Mouse (Mus musculus): ENCODE measurements around the gene Grk1.

Gene Grk1

DNA sequence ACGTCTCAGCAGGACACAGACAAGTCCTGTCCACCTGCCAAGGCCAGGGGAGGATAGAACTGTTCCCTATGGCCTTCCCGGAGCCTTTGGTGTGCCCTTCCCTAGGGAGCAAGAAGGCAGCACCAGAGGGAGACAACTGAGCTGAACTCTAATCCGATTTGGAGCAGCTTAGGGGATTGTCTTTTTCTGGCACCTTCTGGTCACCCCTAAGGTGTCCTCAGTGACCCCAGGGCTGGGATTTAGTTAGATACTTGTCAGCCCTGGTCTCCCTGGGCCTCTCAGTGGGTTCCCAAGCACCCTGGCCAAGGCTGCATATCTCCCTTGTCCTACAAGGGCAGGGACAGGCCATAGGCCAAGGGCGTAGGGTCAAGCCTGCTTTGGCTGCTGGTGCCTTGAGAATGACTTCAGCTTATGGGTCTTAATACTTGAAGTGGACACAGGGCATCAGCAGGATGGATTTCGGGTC, at the start of gene Grk1:
Grk1 (plus strand) TSS at position 416 of the 466 bp plus-strand sequence.
- DNase-seq (ENCODE audit: low spot score): no peak

DNA sequence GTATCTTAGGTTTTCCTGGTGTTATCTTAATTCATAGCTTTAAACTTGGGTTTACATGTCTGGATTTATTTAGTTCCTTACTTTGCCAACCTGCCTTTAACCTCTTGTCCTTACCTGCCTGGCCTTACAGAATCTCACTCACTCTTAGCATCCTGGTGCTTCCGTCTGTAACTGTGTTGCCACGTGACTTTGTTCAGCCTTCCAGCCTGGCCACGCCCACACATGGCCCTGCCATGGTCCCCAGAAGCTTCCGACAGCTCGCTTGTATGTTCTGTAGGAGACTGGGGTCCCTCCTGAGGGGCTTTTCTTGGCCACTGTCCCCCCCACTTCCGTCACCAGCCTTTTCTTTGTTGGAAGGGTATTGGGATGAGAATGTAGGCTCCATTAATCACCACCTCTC, 48.7 kb upstream of the Grk1 start:
- no peak for DNase-seq (ENCODE audit: low spot score)

DNA sequence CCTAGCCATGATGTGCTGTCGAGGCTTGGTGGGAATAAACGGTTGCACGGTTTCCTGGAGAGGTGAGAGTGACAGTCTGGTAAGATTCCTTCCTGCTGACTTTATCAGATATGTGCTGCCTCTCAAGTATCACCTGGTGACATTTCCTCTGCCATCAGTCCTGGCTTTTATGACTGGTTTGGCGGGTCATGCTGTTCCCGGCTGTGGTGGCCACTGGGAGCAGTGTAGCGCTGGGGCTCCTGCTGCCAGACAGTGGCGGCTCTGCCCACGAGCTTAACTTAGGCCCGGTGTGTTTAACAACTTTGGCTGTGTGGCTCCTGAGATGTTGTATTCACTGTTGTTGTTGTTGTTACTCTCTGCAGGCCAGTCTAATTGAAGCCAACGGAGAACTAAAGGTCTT, 48.2 kb upstream of the Grk1 start:
- DNase-seq (ENCODE audit: low spot score): no peak

DNA sequence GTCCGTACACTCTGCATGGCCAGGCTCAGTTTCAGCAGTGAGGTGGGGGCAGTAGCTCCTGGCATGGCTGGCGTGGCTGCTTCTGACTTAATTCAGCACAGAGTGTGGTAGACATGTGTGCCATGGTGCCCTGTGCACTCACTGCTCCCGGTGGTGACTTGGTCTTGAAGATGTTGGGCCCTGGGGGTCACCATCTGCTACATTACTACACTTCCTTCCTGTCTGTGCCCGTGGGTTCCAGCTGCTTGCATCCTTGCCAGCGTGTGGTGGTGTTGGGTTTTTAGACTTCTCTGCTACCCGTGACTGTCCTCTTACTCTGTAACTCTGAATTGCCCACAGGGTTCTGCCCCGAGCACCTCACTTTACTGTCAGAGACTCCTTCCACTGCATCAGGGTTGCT, 44.7 kb upstream of the Grk1 start:
- DNase-seq (ENCODE audit: low spot score): no peak

DNA sequence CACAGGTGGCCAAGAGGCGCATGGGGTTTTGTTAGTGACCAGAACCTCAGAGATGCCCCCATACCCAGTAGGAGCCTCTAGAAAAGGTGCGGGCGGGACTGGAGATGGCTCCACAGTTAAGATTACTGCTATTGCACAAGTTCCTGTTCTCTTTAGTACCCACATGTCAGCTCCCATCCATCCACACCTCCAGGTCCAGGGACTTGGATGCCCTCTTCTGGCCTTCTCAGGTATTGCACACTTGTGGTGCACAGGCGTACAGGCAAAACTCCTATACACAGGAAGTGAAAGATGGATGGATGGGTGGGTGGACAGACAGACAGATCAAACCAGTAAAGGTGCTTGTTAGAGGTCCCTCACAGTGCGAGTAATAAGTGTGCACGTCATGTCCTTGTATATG, 43.0 kb upstream of the Grk1 start:
- no peak for DNase-seq (ENCODE audit: low spot score)

DNA sequence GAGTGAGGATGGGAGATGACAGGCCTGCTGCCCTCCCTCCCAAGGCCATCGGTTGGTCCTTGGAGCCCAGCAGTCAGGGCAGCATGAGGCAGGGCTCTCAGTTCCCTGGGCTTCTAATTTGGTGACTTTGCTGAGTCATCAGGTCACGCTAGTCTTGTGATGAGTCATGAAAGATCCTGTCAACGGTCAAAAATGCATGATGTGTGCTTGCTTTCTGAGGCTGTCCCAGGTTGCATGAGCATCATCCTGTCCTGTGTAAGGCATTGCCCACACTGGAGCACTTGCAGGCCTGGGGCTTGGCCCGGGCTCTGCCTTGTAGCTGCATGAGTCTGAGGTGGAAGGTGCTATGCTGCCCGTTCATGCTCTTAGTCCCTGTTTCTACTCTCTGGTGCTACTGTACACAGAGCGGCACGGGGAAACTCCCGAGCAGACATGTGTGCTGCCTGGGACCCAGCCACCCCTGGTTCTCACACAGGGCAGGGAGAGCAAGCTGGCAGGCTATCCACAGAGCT, 31.7 kb upstream of the Grk1 start:
- DNase-seq (ENCODE audit: low spot score): no peak

DNA sequence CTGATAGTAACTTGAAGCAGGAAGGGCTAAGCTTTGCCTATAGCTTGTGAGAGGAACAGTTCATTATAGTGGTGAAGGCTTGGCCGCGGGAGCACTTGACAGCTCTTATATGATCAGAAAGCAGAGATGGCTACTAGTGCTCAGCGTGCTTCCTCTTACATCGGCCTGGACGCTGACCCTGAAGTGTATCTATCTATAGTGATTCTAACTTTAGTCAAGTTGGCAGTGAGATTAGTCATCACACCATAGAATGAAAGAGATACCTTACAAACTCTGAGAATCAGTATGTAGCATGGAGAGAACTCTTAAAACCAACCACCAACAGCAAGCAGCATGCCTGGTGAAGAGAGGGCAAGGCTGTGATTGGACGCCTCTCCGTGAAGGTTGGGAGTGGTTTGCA, 23.3 kb upstream of the Grk1 start:
- no peak for DNase-seq (ENCODE audit: low spot score)

DNA sequence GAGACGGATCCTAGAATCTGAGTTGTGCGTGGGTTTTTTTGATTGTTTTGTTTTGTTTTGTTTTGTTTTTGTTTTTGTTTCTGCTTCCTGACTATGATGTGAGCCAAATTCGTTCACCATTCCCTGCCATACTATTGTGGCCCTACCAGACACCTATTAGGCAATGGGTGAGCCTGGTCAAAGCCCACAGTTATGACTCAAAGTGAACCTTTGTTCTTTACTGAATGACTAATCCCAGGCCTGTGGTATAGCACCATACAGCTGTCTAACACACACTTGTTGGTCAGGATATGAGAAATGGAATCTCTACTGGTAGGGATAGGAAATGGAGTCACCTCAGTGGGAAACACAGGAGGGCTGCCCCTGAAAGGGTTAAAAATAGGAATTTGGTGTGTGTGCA, 22.3 kb upstream of the Grk1 start:
- no peak for DNase-seq (ENCODE audit: low spot score)

DNA sequence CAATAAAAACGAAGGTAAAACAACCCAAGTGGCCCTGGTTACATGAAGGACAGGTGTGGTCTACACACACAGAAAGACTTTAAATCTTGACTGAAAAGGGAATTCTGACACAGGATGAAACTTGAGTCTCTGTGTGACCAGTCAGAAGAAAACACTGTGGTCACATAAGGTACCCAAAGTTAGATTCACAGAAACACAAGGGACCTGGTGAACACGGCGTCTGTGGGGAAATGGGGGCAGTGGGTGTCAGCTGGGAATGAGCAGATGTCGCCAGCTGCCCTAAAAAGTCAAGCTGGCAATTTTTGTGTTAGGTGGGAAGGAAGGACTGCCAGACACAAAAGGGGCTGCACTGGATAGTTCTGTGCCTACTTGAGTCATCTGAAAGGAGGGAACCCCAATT, 21.9 kb upstream of the Grk1 start:
- no peak for DNase-seq (ENCODE audit: low spot score)

DNA sequence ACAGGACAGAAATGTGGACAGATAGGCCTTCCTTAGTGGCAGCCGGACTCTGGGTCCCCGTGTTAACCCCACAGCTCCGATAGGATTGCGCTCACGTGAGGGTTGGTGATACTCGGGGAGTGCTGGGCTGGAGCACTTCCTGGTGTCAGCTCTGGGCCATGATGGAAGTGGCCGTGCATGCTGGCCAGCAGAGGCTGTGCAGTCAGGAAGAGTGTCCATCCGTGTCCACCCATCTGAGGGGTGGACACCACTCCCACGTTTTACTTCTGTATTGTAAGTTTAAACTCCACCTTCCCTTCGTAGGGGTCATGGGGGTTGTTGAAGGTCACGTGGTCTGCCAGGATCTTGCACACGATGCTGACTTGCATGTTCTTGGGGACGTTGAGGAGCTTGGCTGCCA, 18.5 kb upstream of the Grk1 start:
- no peak for DNase-seq (ENCODE audit: low spot score)

DNA sequence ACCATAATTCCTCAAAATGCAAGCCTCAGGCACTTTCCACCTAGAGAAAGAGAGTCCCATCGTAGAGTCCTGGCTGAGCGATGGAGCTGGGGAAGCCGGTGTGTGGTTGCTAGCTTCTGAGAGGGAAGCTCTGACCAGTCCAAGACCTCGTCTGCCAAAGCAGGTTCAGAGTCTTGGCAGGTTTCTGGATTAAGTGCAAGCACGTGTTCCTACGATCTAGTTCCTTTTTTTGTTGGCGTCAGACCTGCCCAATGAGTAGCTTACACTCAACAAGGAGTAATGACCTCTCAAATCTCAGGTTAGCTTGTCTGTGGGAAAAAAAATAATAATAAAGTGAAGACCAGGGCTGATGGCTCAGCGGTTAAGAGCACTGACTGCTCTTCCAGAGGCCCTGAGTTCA, 17.2 kb upstream of the Grk1 start:
- no peak for DNase-seq (ENCODE audit: low spot score)

DNA sequence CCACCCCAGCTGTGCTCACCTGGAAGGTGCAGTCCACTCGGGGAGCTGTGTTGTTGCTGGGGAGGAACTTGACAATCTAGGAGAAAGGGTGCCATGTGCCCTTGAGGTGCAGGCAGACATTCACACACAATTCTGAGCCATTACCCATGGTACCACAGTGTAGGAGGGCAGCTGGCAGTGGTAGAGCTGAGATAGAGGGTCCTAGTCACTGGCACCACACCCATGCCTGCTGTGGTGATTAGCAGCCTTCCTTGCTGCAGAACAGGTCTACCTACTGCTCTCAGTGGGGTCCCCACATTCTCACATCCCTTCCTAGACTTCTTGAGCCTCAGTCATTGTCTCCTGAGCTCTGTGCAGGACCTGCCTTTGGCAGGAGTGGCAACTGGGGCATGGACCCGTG, 16.1 kb upstream of the Grk1 start:
- no peak for DNase-seq (ENCODE audit: low spot score)

DNA sequence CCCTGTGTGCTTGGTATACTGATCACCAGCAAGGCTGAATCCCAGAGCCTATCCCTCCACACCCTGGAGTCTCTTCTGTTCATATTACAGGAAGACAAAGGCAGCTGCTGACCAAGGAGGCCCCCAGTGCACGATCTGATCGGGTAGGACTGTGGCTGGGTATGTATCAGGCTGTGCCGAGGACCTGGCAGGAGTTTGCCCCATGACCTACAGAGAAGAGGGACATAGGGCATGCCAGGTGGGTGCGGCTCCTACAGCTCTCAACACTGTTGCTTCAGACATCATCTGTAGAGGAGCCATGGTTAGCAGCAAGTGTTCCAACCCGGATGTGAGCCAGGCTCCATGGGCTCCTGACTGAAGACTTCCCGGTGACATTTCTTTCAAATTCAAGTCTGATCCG, 11.0 kb upstream of the Grk1 start:
- DNase-seq (ENCODE audit: low spot score): no peak

DNA sequence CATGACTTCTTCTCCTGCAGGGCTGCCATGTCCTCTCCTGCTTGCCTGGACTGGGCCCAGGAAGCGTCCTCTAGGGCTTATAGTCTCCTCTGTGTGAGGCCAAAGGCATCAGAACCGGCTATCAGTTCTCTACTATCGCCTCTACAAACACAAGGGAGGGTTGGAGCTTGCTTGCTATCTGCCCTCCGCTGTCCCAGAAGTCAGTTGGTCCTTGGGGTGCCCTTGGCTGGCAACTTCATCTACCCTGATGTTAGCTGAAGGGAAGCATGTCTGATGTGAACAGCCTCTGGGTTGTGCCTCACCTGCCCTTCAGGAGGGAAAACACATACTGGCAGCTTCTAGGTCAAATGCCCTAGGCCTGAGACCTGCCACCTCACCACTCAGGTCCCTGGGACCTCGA, 8.2 kb upstream of the Grk1 start, which contains the start of gene Atp4b:
Atp4b (minus strand) TSS at position 101 of the 400 bp plus-strand sequence.
- DNase-seq (ENCODE audit: low spot score): no peak

DNA sequence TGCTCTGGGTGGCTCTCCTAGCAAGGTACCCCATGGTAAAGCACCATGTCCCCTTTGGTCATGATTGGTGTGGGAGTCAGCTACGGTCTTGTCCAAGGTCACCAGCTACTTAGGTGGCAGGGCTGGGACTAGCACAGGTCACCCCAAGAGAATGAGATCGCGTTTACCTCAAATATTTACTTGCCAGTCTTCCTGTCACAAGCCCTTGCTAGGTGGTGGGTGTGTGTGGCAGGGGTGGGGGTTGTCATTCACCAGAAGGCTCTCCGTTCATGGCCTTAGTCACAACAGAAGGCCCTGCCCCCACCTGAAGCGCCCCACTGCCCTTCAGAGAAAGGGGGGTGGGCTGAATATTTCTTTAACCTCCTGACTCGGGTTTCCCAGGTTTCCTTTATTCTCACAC, 1.4 kb upstream of the Grk1 start:
- no peak for DNase-seq (ENCODE audit: low spot score)

DNA sequence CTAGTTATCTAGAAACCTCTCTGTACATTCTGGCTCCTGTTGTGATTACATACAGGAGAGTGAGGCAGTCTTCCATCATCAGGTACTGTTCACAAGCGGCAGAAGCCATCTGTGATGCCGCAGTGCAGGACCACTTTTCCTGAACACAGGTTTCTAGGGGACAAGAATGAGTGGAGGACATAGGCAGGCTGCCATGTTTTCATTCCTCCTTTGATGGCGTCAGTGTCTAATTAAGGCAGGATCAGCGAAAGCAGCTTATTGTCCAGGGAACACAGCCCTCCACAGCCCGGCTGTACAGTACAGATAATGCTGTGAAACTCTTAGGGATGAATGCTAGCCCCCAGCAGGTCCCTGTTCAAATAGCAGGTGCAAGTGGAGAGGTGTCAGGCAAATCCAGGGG, 1.1 kb downstream of the Grk1 start:
- no peak for DNase-seq (ENCODE audit: low spot score)

DNA sequence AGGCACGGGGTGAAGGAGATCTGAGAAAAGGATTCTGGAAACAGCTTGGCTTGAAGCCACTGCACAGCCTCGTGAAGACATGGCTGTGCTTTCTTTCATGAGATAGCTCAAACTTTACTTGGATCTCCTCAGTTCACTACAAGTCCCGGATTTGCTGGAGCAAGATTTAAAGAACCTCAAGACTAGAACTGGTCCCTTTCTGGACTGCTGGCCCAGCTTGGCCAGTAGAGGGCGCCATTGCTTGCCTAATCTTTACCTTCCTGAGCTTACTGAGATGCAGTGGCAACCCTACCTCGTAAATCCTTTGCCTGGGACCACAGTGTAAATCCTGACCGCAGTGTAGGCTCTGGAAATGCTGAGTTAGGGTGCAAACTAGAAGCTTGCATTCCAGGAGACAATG, 6.7 kb downstream of the Grk1 start:
- peak; percentile 47 for DNase-seq (ENCODE audit: low spot score)

DNA sequence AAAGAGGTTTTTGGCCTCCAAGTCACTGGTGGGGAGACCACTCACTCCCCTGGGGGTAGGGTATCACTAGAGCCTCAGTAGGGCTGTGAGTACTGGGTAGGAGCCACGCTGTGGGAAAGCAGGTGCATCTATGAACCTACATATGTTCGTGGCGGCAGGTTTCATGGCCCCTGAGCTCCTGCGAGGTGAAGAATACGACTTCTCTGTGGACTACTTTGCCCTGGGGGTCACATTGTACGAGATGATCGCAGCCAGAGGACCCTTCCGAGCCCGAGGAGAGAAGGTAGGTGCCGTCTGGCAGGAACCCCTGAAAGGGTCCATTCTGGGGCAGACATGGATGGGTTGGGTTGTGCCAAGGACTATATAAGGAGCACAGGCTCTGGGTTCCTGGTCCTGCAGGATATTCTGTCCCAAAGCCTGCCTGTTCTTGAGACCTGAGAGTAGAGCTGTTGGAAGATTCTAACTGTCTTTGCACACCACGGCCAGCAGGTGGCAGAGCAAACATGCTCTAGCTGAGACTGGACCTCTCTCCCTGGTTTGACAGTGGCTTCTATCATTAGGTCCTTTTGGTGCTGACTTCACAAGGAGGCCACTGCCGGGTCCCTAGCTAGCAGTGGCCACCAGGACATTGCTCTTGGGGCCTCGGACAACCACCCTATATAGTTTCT, 8.1 kb downstream of the Grk1 start:
- no peak for DNase-seq (ENCODE audit: low spot score)

DNA sequence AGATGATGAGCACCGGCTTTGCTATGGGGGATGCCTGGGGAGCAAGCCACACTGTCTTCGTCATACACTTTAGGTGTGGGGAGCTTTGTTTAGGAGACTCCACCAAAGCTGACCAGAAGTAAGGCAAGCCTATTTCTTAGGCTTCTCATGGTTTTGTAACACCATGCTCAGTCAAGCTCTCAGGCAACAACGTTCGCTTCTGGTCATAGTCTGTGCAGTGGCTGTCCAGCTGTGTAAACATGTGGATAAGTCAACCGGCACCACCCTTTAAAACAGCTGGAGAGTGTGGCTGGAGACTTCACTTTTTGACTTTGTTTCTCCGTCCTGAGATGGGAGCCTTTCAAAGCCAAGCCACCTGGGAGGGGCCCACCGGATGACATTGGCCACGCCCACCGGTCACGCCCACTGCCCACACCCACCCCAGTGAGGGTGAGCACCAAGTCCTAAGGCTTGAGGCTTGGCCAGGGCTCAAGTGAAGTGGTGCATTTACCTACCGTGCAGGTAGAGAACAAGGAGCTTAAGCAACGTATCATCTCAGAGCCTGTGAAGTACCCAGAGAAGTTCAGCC, 9.0 kb downstream of the Grk1 start:
- DNase-seq (ENCODE audit: low spot score): no peak

DNA sequence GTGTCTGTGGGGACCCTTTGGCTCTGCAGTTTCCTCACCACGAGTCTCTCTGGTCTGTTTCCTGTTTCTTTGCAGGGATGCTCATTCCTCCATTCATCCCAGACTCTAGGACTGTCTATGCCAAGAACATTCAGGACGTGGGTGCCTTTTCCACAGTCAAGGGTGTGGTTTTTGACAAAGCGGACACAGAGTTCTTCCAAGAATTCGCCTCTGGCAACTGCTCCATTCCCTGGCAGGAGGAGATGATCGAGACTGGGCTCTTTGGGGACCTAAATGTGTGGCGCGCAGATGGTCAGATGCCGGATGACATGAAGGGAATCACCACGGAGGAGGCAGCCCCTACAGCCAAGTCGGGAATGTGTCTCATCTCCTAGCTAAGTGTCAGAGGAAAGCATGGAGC, 11.0 kb downstream of the Grk1 start:
- DNase-seq (ENCODE audit: low spot score): no peak

DNA sequence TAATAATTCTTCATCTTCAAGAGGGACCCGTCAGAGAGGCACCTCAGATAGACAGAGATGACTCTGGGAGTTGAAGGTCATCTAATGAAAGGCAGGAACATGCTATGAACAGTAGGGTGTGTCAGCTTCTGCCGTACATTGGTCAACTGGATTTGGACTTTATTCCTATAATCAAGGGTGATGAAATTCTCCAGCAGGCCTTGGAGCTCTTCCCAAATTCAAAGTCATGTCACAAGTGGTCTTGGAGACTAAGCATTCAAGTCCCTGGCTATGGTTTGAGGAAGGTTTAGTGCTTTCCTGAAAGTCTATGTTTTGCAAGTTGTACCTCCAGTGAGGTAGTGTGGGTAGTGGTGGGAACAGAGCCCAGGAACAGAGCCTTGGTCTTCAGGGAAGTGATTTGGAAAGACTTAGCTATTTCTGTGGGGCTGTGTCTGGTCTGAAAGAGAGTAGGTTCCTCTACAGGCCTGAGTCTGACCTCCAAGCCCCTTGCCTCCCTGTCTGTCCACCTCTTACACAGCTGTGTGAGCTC, 14.3 kb downstream of the Grk1 start:
- DNase-seq (ENCODE audit: low spot score): no peak

DNA sequence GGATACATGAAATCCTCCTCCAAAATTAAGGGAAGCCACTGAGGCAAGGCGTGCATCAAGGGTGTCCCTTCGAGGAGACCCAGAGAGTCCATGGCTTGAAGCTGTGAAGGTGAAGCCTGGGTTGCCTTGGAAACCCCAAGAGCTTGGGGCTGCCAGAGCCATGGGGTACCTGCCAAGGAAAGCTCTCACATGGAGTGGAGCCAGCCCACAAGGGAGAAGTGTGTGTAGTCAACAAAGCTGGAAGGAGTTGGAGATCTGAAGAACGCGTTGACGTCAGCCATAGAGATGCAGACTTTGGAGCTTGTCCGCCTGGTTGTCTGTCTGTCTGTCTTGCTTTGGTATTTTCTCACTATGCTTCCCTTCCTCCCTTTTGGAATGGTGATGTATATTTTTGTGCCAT, 16.1 kb downstream of the Grk1 start:
- no peak for DNase-seq (ENCODE audit: low spot score)

DNA sequence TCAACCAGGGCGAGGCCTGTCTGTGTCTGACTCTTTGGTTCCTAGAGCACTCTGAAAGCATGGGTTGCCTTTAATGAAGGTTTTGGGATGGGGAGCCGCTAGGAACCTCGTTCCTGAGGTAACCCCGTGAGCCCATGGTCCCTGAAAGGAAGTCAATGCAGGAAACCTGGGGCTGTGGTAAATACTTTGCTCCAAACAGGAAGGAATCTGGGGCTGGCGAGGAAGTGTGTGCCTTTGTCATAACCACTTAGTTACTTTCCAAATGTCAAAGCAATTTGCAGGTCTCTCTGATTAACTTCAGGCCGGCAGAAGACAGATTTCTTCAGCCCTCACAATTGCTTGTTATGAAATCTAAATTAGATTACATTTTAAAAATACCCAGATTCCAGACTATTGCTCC, 22.5 kb downstream of the Grk1 start:
- no peak for DNase-seq (ENCODE audit: low spot score)

DNA sequence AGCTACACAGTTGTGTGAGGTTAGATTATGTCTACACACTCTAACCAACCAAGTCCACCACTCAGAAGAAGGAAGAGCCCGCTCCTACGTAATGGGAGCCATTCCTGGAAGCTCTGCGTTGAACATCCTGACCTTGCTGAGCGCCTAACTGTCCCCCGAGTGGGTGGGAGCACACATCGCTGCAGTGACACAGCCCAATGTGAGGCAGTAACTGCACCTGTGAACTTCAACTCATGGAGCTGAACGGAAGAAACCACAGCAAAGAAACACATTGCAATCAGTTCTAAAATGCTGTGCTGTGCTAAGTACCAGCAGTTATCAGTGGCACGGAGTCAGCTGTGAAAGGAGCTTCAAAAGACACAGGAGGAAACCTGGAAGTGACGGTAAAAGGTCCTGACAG, 23.3 kb downstream of the Grk1 start:
- DNase-seq (ENCODE audit: low spot score): no peak

All from left cerebral cortex, adult 11 months (tissue).